Mouse (Mus musculus) liver, embryonic 13.5 days (tissue): ENCODE results near the gene Rapgef4. TPM values are rescaled to one million over a fixed set of nuclear protein-coding genes. Genes with fewer than 3 reads are reported as not detected.
A peak's percentile ranks its signal among the peaks of the same experiment; 100 is the strongest.

Source experiments
- ATAC-seq: fragments of 200-750 bp; cut with Nextera tagmentation; 2 replicates; pipeline ENCODE4 v1.8.0; 2017; ENCODE audit warnings: low read depth, mild to moderate bottlenecking, moderate number of reproducible peaks, moderate library complexity
- DNase-seq: peaks from one replicate; pipeline ENCODE4 v3.0.0; 2022
- H3K27ac ChIP-seq: fragments of 300-500 bp; sonication (generic); 2 replicates; pipeline ENCODE4 v1.5.1; 2015; ENCODE audit warnings: moderate library complexity, mild to moderate bottlenecking, inconsistent platforms
- H3K27me3 ChIP-seq: fragments of 300-500 bp; sonication (generic); 2 replicates; pipeline ENCODE4 v1.6.1; 2015; ENCODE audit warnings: mild to moderate bottlenecking, inconsistent platforms
- H3K36me3 ChIP-seq: fragments of 300-500 bp; sonication (generic); 2 replicates; pipeline ENCODE4 v1.6.1; 2015; ENCODE audit warnings: mild to moderate bottlenecking, inconsistent platforms
- H3K4me1 ChIP-seq: fragments of 300-500 bp; sonication (generic); replicated peaks from 2 replicates; pipeline ENCODE4 v1.6.1; 2015; ENCODE audit warnings: inconsistent platforms
- H3K4me2 ChIP-seq: fragments of 300-500 bp; sonication (generic); 2 replicates; pipeline ENCODE4 v1.6.1; 2015; ENCODE audit warnings: inconsistent platforms, mild to moderate bottlenecking, moderate library complexity
- H3K4me3 ChIP-seq: fragments of 300-500 bp; sonication (generic); replicated peaks from 2 replicates; pipeline ENCODE4 v1.5.1; 2015; ENCODE audit warnings: mild to moderate bottlenecking, inconsistent platforms
- H3K9ac ChIP-seq: fragments of 300-500 bp; sonication (generic); 2 replicates; pipeline ENCODE4 v1.6.1; 2015; ENCODE audit warnings: mild to moderate bottlenecking, inconsistent platforms
- H3K9me3 ChIP-seq: fragments of 300-500 bp; sonication (generic); replicated peaks from 2 replicates; pipeline ENCODE4 v1.6.1; 2016; ENCODE audit warnings: inconsistent platforms
- WGBS: fragments of 180-500 bp; shearing (Covaris S2); methylation state at CpG from one replicate; pipeline ENCODE4 v1.1.7; 2015; ENCODE audit not compliant: insufficient replicate concordance; 5-methylcytosine and 5-hydroxymethylcytosine counted together
- polyA plus RNA-seq: library from polyadenylated mRNA; unstranded; fragments of >200 nt; fragmentation: Nextera tagmentation; extraction: Ambion mirVana; gene quantifications from 2 replicates; pipeline ENCODE4 v1.2.1, GENCODE M21; 2015

The Rapgef4 gene
- polyA plus RNA-seq, 1 experiment from 2014 or later: 2.7 TPM

GRCm38 (mm10) chr2:72262814-72263480 lies 281.9 kb downstream of the Rapgef4 start:
- no peaks in the 10 kb centered on the region for H3K9me3 ChIP-seq
- H3K27ac ChIP-seq: no peak overlapping the region
- WGBS: 63% methylated on average over 6 of the region's 6 CpGs
- no peaks in the 10 kb centered on the region for H3K27me3 ChIP-seq
- H3K4me2 ChIP-seq: no peak overlapping the region
- H3K4me1 ChIP-seq: no peaks in the 10 kb centered on the region
- ATAC-seq (no peak), DNase-seq (no peak)
- H3K4me3 ChIP-seq: no peak overlapping the region
- H3K9ac ChIP-seq: no peak overlapping the region
- no peaks in the 10 kb centered on the region for H3K36me3 ChIP-seq

- Histone ChIP-seq H3K4me2 (no peak overlapping the region), H3K36me3 (no peaks in the 10 kb centered on the region), H3K4me3 (no peak overlapping the region), H3K27ac (no peak overlapping the region), H3K9ac (no peak overlapping the region), H3K9me3 (no peaks in the 10 kb centered on the region), H3K27me3 (no peaks in the 10 kb centered on the region), H3K4me1 (no peaks in the 10 kb centered on the region)
- 72% methylated on average over 6 of the region's 6 CpGs for WGBS
- ATAC-seq: no peak
- no peak for DNase-seq
These were observed 286.4 kb downstream of the Rapgef4 start for GRCm38 (mm10) chr2:72267390-72267789.

GRCm38 (mm10) chr2:72269651-72270341 lies 288.8 kb downstream of the Rapgef4 start:
- no peaks in the 10 kb centered on the region for H3K9me3 ChIP-seq
- no peak for ATAC-seq
- no peak overlapping the region for H3K4me3 ChIP-seq
- H3K4me2 ChIP-seq: no peak overlapping the region
- H3K4me1 ChIP-seq: no peaks in the 10 kb centered on the region
- H3K27me3 ChIP-seq: no peaks in the 10 kb centered on the region
- WGBS: 50% methylated on average over 4 of the region's 4 CpGs
- H3K27ac ChIP-seq: no peak overlapping the region
- no peak for DNase-seq
- H3K9ac ChIP-seq: no peak overlapping the region
- H3K36me3 ChIP-seq: no peaks in the 10 kb centered on the region

GRCm38 (mm10) chr2:72278247-72278873 lies 297.3 kb downstream of the Rapgef4 start:
- Histone ChIP-seq H3K4me1 (no peaks in the 10 kb centered on the region), H3K4me3 (no peak overlapping the region), H3K36me3 (no peaks in the 10 kb centered on the region), H3K9ac (no peak overlapping the region), H3K9me3 (no peaks in the 10 kb centered on the region), H3K27ac (no peak overlapping the region), H3K27me3 (0 out of 2 replicates have a peak, but pooled peaks cover 3% of the 10 kb centered on the region), H3K4me2 (no peak overlapping the region)
- no peak for ATAC-seq
- 62% methylated on average over 4 of the region's 4 CpGs for WGBS
- DNase-seq: no peak

- H3K36me3 ChIP-seq: no peaks in the 10 kb centered on the region
- H3K27ac ChIP-seq: no peak overlapping the region
- WGBS: 75% methylated on average over 5 of the region's 5 CpGs
- ATAC-seq: no peak
- no peak overlapping the region for H3K9ac ChIP-seq
- DNase-seq: no peak
- H3K9me3 ChIP-seq: no peaks in the 10 kb centered on the region
- H3K4me1 ChIP-seq: peaks cover 6% of the 10 kb centered on the region; the same call in 1 of the 2 replicates
- H3K4me2 ChIP-seq: no peak overlapping the region
- H3K27me3 ChIP-seq: 0 out of 2 replicates have a peak, but pooled peaks cover 3% of the 10 kb centered on the region
- no peak overlapping the region for H3K4me3 ChIP-seq
These were observed 299.5 kb downstream of the Rapgef4 start for GRCm38 (mm10) chr2:72280524-72280923.

GRCm38 (mm10) chr2:72281971-72282370 lies 300.9 kb downstream of the Rapgef4 start:
- Histone ChIP-seq H3K27ac (no peak overlapping the region), H3K4me1 (peaks cover 7% of the 10 kb centered on the region), H3K36me3 (no peaks in the 10 kb centered on the region), H3K4me3 (no peak overlapping the region), H3K9me3 (no peaks in the 10 kb centered on the region), H3K4me2 (no peak overlapping the region), H3K9ac (no peak overlapping the region), H3K27me3 (0 out of 2 replicates have a peak, but pooled peaks cover 3% of the 10 kb centered on the region)
- 61% methylated on average over 14 of the region's 14 CpGs for WGBS
- DNase-seq: no peak
- no peak for ATAC-seq

- ATAC-seq: no peak
- no peak overlapping the region for H3K4me2 ChIP-seq
- 0 out of 2 replicates have a peak, but pooled peaks cover 3% of the 10 kb centered on the region for H3K27me3 ChIP-seq
- WGBS: 56% methylated on average over 4 of the region's 4 CpGs
- no peaks in the 10 kb centered on the region for H3K36me3 ChIP-seq
- H3K4me1 ChIP-seq: peaks cover 14% of the 10 kb centered on the region
- no peak overlapping the region for H3K9ac ChIP-seq
- H3K4me3 ChIP-seq: no peak overlapping the region
- no peak overlapping the region for H3K27ac ChIP-seq
- no peaks in the 10 kb centered on the region for H3K9me3 ChIP-seq
- no peak for DNase-seq
These were observed 301.7 kb downstream of the Rapgef4 start for GRCm38 (mm10) chr2:72282733-72283132.

- DNase-seq: no peak
- H3K9me3 ChIP-seq: no peaks in the 10 kb centered on the region
- WGBS: 71% methylated on average over 7 of the region's 7 CpGs
- H3K27me3 ChIP-seq: 0 out of 2 replicates have a peak, but pooled peaks cover 3% of the 10 kb centered on the region
- no peak for ATAC-seq
- no peak overlapping the region for H3K4me3 ChIP-seq
- H3K4me2 ChIP-seq: no peak overlapping the region
- H3K4me1 ChIP-seq: peaks cover 21% of the 10 kb centered on the region
- no peaks in the 10 kb centered on the region for H3K36me3 ChIP-seq
- no peak overlapping the region for H3K27ac ChIP-seq
- no peak overlapping the region for H3K9ac ChIP-seq
These were observed 303.6 kb downstream of the Rapgef4 start for GRCm38 (mm10) chr2:72284689-72285088.

- H3K36me3 ChIP-seq: 0 out of 2 replicates have a peak, but pooled peaks cover 3% of the 10 kb centered on the region
- peak within 1 kb of the TSS; percentile 93 for H3K9ac ChIP-seq
- H3K27ac ChIP-seq: peak within 1 kb of the TSS; percentile 68
- DNase-seq (peak; percentile 58), ATAC-seq (peak; percentile 77)
- H3K27me3 ChIP-seq: 0 out of 2 replicates have a peak, but pooled peaks cover 3% of the 10 kb centered on the region
- peak within 1 kb of the TSS; percentile 87 for H3K4me3 ChIP-seq
- H3K4me1 ChIP-seq: peaks cover 21% of the 10 kb centered on the region
- peak within 1 kb of the TSS; percentile 82 for H3K4me2 ChIP-seq
- 3% methylated on average over 47 of the region's 50 CpGs for WGBS
- no peaks in the 10 kb centered on the region for H3K9me3 ChIP-seq
These were observed 304.3 kb downstream of the Rapgef4 start, which contains the start of gene Map3k20 for GRCm38 (mm10) chr2:72285256-72285887. TSS of gene Map3k20 (plus strand) at chr2:72285637.

- DNase-seq: no peak
- peak overlapping the region; percentile 87 for H3K4me3 ChIP-seq
- under 1% methylated on average over 46 of the region's 60 CpGs for WGBS
- peak overlapping the region; percentile 68 for H3K27ac ChIP-seq
- H3K27me3 ChIP-seq: 0 out of 2 replicates have a peak, but pooled peaks cover 3% of the 10 kb centered on the region
- ATAC-seq: peak; percentile 41
- H3K36me3 ChIP-seq: 0 out of 2 replicates have a peak, but pooled peaks cover 3% of the 10 kb centered on the region
- peaks cover 21% of the 10 kb centered on the region for H3K4me1 ChIP-seq
- peak overlapping the region; percentile 93 for H3K9ac ChIP-seq
- no peaks in the 10 kb centered on the region for H3K9me3 ChIP-seq
- H3K4me2 ChIP-seq: peak overlapping the region; percentile 82
These were observed 305.0 kb downstream of the Rapgef4 start for GRCm38 (mm10) chr2:72285888-72286661.
